Mouse (Mus musculus): ENCODE results near the gene Ing4.

GRCm38 (mm10) chr6:125084424-125084823, 44.9 kb downstream of the Ing4 start:
- no peak for TF ChIP-seq POLR2A (IDR thresholded peaks at IDR 0.05; ENCODE audit: insufficient read depth, low read depth, low read length)
- no peak for TF ChIP-seq CTCF (IDR thresholded peaks at IDR 0.05; ENCODE audit: insufficient read depth, low read depth, low read length)

Measured in olfactory bulb, adult 2 months (tissue).